Mouse (Mus musculus) C2C12 (cell line): ENCODE data around the gene Pam. TPM values are rescaled to one million over a fixed set of nuclear protein-coding genes. Genes with fewer than 3 reads are reported as not detected.
"Not testable (repeated sequence)": the region's sequence is repeated elsewhere in the genome, so short reads cannot be mapped to it uniquely, and the experiment has no call there.

Source experiments
- H3K27me3 ChIP-seq: one replicate; pipeline ENCODE4 v1.6.1; 2011; ENCODE audit not compliant: control insufficient read depth, insufficient read depth, insufficient read length
- H3K36me3 ChIP-seq: one replicate; pipeline ENCODE4 v1.6.1; 2011; ENCODE audit not compliant: control insufficient read depth, insufficient read depth
- H3K4me3 ChIP-seq: one replicate; pipeline ENCODE4 v1.5.1; 2011; ENCODE audit warnings: mild to moderate bottlenecking, control low read depth; ENCODE audit not compliant: poor library complexity, insufficient read depth, severe bottlenecking
- H3K79me2 ChIP-seq: one replicate; pipeline ENCODE4 v1.6.1; 2011; ENCODE audit not compliant: control insufficient read depth, insufficient read depth
- H3K79me3 ChIP-seq: one replicate; pipeline ENCODE4 v1.6.1; 2011; ENCODE audit warnings: low read depth, control low read depth
- H3ac ChIP-seq: one replicate; pipeline ENCODE3; 2011; ENCODE audit warnings: low read depth; ENCODE audit not compliant: control insufficient read depth, insufficient read length
- CEBPB ChIP-seq: IDR thresholded peaks from one replicate; pipeline ENCODE4 v1.6.1; 2011; ENCODE audit warnings: low read depth, mild to moderate bottlenecking, control low read depth, moderate library complexity
- CTCF ChIP-seq: IDR thresholded peaks from one replicate; pipeline ENCODE4 v1.5.1; 2011; ENCODE audit not compliant: control insufficient read depth, insufficient read depth, insufficient read length
- FOSL1 ChIP-seq: IDR thresholded peaks from one replicate; pipeline ENCODE4 v1.8.0; 2011; ENCODE audit warnings: mild to moderate bottlenecking, low read length; ENCODE audit not compliant: poor library complexity, insufficient read depth, severe bottlenecking
- MAX ChIP-seq: IDR thresholded peaks from one replicate; pipeline ENCODE4 v1.6.1; 2011; ENCODE audit warnings: mild to moderate bottlenecking, control low read depth
- MYOD1 ChIP-seq: IDR thresholded peaks from one replicate; pipeline ENCODE4 v1.6.1; 2011; ENCODE audit warnings: low read depth; ENCODE audit not compliant: control insufficient read depth, insufficient read length
- MYOG ChIP-seq: IDR thresholded peaks from one replicate; pipeline ENCODE4 v1.6.1; 2011; ENCODE audit not compliant: control insufficient read depth, insufficient read length; ENCODE audit errors: extremely low read depth
- USF1 ChIP-seq: IDR thresholded peaks from one replicate; pipeline ENCODE4 v1.6.1; 2011; ENCODE audit warnings: low read depth, mild to moderate bottlenecking, control low read depth, moderate library complexity
- polyA plus RNA-seq: library from polyadenylated mRNA; unstranded; fragments of >200 nt; fragmentation: generic; extraction: Trizol; gene quantifications from one replicate; pipeline ENCODE4 v1.2.1, GENCODE M21; 2012; ENCODE audit warnings: missing spikeins

Pam gene
- polyA plus RNA-seq, 1 experiment: 27.6 TPM

DNA sequence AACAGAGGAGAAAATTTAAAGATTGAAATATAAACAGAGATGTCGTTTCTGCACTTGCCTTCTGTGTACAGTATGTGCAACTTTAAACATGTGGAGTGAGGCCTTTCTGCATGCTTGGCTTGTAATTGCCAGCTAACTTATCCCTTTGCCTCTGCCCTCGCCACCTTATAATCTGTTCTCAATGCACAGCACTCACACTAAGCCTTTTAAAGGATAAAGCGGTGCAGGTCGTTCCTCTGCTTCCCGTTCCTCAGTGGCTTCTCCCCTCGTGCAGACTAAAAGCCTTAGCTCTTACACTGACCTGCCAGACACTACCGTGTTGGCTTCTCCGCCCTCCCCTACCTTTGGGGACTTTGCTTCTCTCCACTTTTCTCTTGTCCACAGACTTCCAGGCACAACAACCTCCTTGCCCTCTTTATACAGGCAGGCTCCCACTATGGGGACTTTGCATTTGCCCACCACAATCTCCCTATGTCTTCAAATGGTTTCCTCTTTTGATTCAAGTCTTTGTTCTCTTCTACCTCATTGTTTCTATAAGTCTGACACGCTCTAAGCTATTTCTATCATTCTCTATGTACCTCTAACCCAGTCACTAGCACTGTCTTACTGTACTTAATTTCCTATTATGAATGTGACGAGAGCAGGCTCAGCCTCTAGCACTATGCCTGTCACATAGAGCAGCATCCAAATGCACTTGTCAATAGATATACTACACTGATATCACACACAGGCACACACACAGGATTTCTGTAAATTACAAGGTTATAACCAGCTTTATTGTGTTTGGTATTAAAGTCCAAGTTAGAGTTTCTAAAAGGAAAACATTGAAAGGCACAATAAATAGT, 79.2 kb downstream of the Pam start:
- no peaks in the 10 kb centered on the region for H3K79me2 ChIP-seq
- no peaks in the 10 kb centered on the region for H3K36me3 ChIP-seq
- no peaks in the 10 kb centered on the region for H3K27me3 ChIP-seq
- no peak overlapping the region for H3ac ChIP-seq
- no peaks in the 10 kb centered on the region for H3K79me3 ChIP-seq
- TF ChIP-seq MYOD1: no peak
- TF ChIP-seq MYOG: no peak
- no peak for TF ChIP-seq CEBPB
- TF ChIP-seq USF1: no peak
- no peak for TF ChIP-seq FOSL1
- no peak overlapping the region for H3K4me3 ChIP-seq

DNA sequence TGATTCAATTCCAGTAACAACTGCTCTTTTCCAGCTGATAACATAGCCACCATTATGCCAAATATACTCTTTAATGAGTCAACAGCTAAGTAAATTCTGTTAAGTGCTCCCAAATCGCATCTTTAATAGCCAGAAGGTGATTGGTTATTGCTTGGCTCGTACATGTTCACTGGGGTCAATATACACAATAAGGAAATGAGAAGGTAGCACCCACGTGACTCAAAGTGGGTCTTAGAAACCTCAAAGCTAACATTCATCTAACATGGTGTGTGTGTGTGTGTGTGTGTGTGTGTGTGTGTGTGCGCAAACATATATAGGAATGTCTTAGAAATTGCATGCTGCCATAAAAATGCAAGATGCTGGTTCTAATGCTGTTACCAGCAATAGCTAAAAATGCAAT, 79.9 kb downstream of the Pam start:
- Histone ChIP-seq H3ac (no peak overlapping the region), H3K27me3 (no peaks in the 10 kb centered on the region), H3K4me3 (no peak overlapping the region), H3K79me2 (no peaks in the 10 kb centered on the region), H3K36me3 (no peaks in the 10 kb centered on the region), H3K79me3 (no peaks in the 10 kb centered on the region)
- TF ChIP-seq MYOD1: no peak
- TF ChIP-seq USF1: no peak
- no peak for TF ChIP-seq FOSL1

DNA sequence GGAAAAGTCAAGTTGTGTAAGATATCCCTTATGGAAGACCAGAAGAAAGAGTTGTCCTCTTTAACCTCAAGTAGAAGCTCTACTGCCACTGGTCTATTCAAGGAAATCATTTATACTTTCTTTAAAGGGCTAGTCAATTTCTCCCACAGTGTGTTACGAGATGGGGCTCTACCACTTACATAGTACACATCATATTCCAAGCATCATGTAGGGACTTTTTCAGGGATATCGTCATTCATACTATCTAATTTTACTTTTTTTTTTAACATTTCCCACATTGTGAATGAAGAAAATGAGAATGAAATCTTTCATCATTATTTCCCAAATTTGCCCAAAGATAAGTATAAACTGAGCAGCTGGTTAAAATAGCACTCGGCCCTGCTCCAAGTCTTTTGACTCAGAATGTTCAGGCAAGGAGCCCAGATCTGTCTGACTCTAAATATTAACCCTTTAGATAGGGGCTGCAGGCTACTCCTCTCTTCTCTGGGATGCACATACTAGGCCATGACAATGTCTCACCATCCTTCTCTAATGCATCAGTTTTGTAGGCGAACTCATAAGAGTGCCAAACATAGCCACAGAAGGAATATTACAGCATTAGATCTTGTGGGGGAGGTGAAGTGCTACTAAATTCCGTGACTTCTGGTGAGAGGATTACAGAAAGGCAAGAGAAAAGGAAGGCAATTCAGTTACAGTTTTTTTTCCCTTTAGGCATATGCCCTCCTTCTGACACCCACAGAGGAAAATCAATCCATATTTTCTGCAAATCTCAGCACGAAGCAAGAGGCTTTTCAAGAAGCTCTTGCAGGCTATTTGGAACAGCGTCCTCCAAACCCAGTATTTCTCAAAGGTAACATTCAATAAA, 92.7 kb downstream of the Pam start:
- Histone ChIP-seq H3K36me3 (no peaks in the 10 kb centered on the region), H3K27me3 (no peaks in the 10 kb centered on the region), H3K79me3 (no peaks in the 10 kb centered on the region), H3K4me3 (no peak overlapping the region), H3ac (no peak overlapping the region), H3K79me2 (no peaks in the 10 kb centered on the region)
- TF ChIP-seq MAX (no peak), FOSL1 (no peak), USF1 (no peak), MYOD1 (no peak), CEBPB (no peak), CTCF (no peak), MYOG (no peak)

DNA sequence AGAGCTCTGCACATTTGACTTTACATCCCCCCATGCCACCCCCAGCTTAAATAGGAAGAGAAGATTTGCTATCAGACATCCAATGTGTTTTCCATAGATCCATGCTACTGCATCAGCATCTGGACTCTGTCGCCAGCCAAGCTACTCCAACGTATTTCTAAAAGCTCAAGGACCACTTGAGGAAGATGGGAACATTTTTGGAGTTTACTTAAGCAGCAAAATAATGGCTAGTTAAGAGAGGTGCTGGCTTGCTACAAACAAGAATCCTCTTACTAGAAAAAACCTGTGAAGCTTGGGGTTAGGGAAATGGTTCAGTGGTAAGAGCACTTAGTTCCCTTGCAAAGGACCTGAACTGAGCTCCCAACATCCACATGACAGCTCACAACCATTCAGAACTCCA, 96.0 kb downstream of the Pam start:
- H3K36me3 ChIP-seq: no peaks in the 10 kb centered on the region
- no peaks in the 10 kb centered on the region for H3K79me2 ChIP-seq
- H3K27me3 ChIP-seq: no peaks in the 10 kb centered on the region
- H3K4me3 ChIP-seq: no peak overlapping the region
- no peak for TF ChIP-seq USF1
- no peak for TF ChIP-seq MYOD1
- no peak for TF ChIP-seq CEBPB
- no peak for TF ChIP-seq FOSL1
- TF ChIP-seq MAX: no peak
- TF ChIP-seq MYOG: no peak
- no peak for TF ChIP-seq CTCF
- H3ac ChIP-seq: no peak overlapping the region
- no peaks in the 10 kb centered on the region for H3K79me3 ChIP-seq

DNA sequence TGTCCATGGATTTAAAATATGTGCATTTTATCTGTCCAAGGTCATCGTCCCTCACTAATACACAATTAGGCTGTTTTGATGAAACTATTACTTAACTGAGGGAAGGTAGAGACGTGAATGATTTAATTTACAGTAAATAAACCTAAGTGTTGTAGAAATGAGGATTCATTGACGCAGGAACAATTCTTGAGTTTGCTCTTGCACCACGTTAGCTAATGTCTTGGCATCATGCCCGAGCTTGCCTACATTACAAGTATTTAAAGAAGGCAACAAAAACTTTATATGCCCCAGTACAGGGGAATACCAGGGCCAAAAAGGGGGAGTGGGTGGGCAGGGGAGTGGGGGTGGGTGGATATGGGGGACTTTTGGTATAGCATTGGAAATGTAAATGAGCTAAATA, 96.5 kb downstream of the Pam start:
- H3K36me3 ChIP-seq, H3ac ChIP-seq, H3K27me3 ChIP-seq, H3K79me2 ChIP-seq, H3K4me3 ChIP-seq, H3K79me3 ChIP-seq: not testable (repeated sequence)

DNA sequence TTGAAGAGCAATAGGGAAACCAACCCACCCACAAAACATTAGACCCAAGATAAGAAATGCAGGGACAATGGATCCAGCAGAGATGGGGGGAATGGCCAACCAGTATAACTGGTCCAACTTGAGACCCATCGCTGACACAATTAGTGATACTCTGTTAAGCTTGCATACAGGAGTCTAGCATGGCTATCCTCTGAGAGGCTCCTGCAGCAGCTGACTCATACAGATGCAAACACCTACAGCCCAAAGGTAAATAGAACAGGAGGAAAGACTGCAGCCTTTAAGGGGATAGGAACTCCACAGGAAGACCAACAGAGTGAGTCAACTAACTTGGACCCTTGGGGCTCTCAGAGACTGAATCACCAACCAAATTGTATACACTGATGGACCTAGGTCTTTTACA, 98.4 kb downstream of the Pam start:
- Histone ChIP-seq H3K79me3 (no peaks in the 10 kb centered on the region), H3K27me3 (no peaks in the 10 kb centered on the region), H3K36me3 (no peaks in the 10 kb centered on the region), H3K4me3 (no peak overlapping the region), H3K79me2 (no peaks in the 10 kb centered on the region), H3ac (no peak overlapping the region)
- TF ChIP-seq MYOD1 (no peak), USF1 (no peak), CEBPB (no peak), MAX (no peak), MYOG (no peak), CTCF (no peak), FOSL1 (no peak)
